Mouse (Mus musculus) mouse trophoblast stem cell (cell line): ENCODE results near the gene Rnd1.

ENCODE experiments used
- in situ Hi-C, 2 experiments: fragments of 300-500 bp; cut with MseI, MboI; formaldehyde crosslinking; loops; 2 replicates in 1 of 2; 3 replicates in 1 of 2; pipeline ENCODE4 v1.15.1; 2025

Rnd1 gene

GRCm38 (mm10) chr15:98614971-98615370 lies 62.3 kb downstream of the Rnd1 start:
- in situ Hi-C loops = loop anchor here (5.0 kb wide), 2 partner anchors 33 to 38 kb away; no protein-coding TSS in a partner anchor

DNA sequence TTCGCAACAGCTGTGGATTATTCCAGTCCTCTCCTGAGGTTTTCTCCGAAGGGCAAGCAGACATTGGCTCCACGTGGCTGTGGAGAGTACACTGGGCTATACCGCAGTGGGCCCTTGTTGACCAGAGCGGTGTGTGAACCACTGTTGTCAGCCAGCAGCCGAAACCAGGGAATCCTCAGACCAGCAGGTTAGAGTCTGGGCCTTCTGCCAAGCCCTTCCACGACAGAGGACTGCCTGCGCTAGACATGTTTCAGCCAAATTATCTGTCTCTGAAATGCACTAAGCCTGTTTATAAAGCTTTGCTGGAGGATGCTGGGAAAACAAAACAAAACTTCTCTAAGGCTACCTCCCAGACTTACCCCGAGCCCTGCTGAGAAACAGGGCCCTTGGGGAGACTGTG lies 62.7 kb downstream of the Rnd1 start:
- in situ Hi-C loops = no loop called here
